Mouse (Mus musculus) ES-Bruce4 (cell line): ENCODE measurements around the gene Idua.

Source experiments
- CTCF ChIP-seq: IDR thresholded peaks from one replicate; pipeline ENCODE4 v1.8.1; 2011; ENCODE audit warnings: low read depth, low read length
- POLR2A ChIP-seq: IDR thresholded peaks from one replicate; pipeline ENCODE4 v1.8.1; 2011; ENCODE audit warnings: low read length; ENCODE audit not compliant: insufficient read depth

- no peak for TF ChIP-seq POLR2A
- TF ChIP-seq CTCF, result no peak
Observed at GRCm38 (mm10) chr5:108694352-108695261, 34.5 kb downstream of the Idua start.
